Mouse (Mus musculus) liver, embryonic 16.5 days (tissue): ENCODE data around the gene Btbd35f22. TPM values are rescaled to one million over a fixed set of nuclear protein-coding genes. Genes with fewer than 3 reads are reported as not detected.
"Not testable (repeated sequence)": the region's sequence is repeated elsewhere in the genome, so short reads cannot be mapped to it uniquely, and the experiment has no call there.

Experiments used
- ATAC-seq: fragments of 200-750 bp; cut with Nextera tagmentation; 2 replicates; pipeline ENCODE4 v1.8.0; 2017; ENCODE audit warnings: low read depth, mild to moderate bottlenecking, moderate number of reproducible peaks, moderate library complexity
- H3K27ac ChIP-seq: fragments of 300-500 bp; sonication (generic); 2 replicates; pipeline ENCODE4 v1.5.1; 2014; ENCODE audit warnings: mild to moderate bottlenecking, low read length
- H3K27me3 ChIP-seq: fragments of 300-500 bp; sonication (generic); 2 replicates; pipeline ENCODE4 v1.6.1; 2014; ENCODE audit warnings: low read depth, low read length, mixed read lengths; ENCODE audit not compliant: control insufficient read depth, insufficient read depth
- H3K36me3 ChIP-seq: fragments of 300-500 bp; sonication (generic); 2 replicates; pipeline ENCODE4 v1.6.1; 2014; ENCODE audit warnings: mild to moderate bottlenecking; ENCODE audit not compliant: control insufficient read depth, insufficient read depth
- H3K4me1 ChIP-seq: fragments of 300-500 bp; sonication (generic); 2 replicates; pipeline ENCODE4 v1.6.1; 2014; ENCODE audit warnings: low read depth, low read length, mixed read lengths; ENCODE audit not compliant: control insufficient read depth
- H3K4me2 ChIP-seq: fragments of 300-500 bp; sonication (generic); 2 replicates; pipeline ENCODE4 v1.6.1; 2014; ENCODE audit warnings: low read depth, low read length, mixed read lengths
- H3K4me3 ChIP-seq: fragments of 300-500 bp; sonication (generic); 2 replicates; pipeline ENCODE4 v1.5.1; 2014; ENCODE audit warnings: low read depth, mild to moderate bottlenecking, low read length
- H3K9ac ChIP-seq: fragments of 300-500 bp; sonication (generic); 2 replicates; pipeline ENCODE4 v1.6.1; 2014; ENCODE audit warnings: low read depth, low read length
- H3K9me3 ChIP-seq: fragments of 300-500 bp; sonication (generic); replicated peaks from 2 replicates; pipeline ENCODE4 v1.6.1; 2016; ENCODE audit warnings: low read length; ENCODE audit not compliant: control insufficient read depth
- WGBS: fragments of 180-500 bp; shearing (Covaris S2); extraction: QIAGEN DNeasy Blood & Tissue Kit; methylation state at CpG from one replicate; pipeline ENCODE4 v1.1.7; 2014; ENCODE audit not compliant: insufficient replicate concordance; 5-methylcytosine and 5-hydroxymethylcytosine counted together
- polyA plus RNA-seq: library from polyadenylated mRNA; unstranded; fragments of >200 nt; fragmentation: Nextera tagmentation; extraction: Ambion mirVana; gene quantifications from 2 replicates; pipeline ENCODE4 v1.2.1, GENCODE M21; 2015

Gene Btbd35f22
- not detected in 2 replicates for polyA plus RNA-seq

DNA sequence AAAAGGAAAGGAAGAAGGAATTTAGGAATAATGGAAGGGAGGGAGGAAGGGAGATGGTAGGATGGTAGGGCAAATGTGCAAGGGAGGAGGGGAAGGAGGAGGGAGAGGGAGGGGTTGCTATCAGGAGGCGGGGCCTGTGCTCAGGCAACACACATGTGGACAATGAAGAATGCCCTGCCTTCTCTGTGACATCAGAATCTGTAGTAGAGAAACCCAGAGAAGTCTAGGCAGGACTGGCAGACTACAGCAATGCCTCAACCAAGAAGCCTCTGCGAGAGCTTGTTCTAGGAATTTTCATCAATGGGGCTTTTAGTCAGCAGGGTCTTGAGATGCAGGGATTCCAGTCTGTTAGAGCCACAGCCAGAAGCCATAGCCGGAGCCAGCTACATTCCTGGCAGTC lies at the start of gene Btbd35f22:
Gene Btbd35f22, plus strand, starts transcription at position 301 of the 400 bp plus-strand sequence.
- not testable (repeated sequence) for H3K4me2 ChIP-seq, H3K9me3 ChIP-seq, H3K4me1 ChIP-seq, H3K9ac ChIP-seq, H3K4me3 ChIP-seq, H3K27ac ChIP-seq, H3K27me3 ChIP-seq, ATAC-seq, H3K36me3 ChIP-seq
- WGBS, result no CpG with 5 or more reads among the region's 3 CpGs

Other genes starting within 250 kb of the Btbd35f22 start
- not detected in 2 replicates for gene Gm21637, start 85.8 kb upstream of the Btbd35f22 start, polyA plus RNA-seq
- not detected in 2 replicates for gene Btbd35f2, start 230.6 kb downstream of the Btbd35f22 start, polyA plus RNA-seq